Mouse (Mus musculus) erythroblast, embryonic 14.5 days (primary cell): ENCODE results near the gene Osm.

Source experiments
- GATA1 ChIP-seq: IDR thresholded peaks from 2 replicates; pipeline ENCODE4 v1.6.1; 2012; ENCODE audit warnings: low read length, inconsistent platforms, mixed read lengths
- TAL1 ChIP-seq: IDR thresholded peaks from 3 replicates; pipeline ENCODE4 v1.6.1; 2012; ENCODE audit warnings: low read length, inconsistent platforms, mixed read lengths

GRCm38 (mm10) chr11:4256846-4257607, 20.8 kb downstream of the Osm start, which contains the start of gene Lif:
- TF ChIP-seq TAL1 = no peak
- TF ChIP-seq GATA1 = no peak
